Mouse (Mus musculus): ENCODE data around the gene Trim26. TPM values are rescaled to one million over a fixed set of nuclear protein-coding genes. Genes with fewer than 3 reads are reported as not detected.
"Not testable (repeated sequence)": the region's sequence is repeated elsewhere in the genome, so short reads cannot be mapped to it uniquely, and the experiment has no call there.

Gene Trim26
- polyA plus RNA-seq, 1 experiment from 2014 or later = 45.3 TPM

DNA sequence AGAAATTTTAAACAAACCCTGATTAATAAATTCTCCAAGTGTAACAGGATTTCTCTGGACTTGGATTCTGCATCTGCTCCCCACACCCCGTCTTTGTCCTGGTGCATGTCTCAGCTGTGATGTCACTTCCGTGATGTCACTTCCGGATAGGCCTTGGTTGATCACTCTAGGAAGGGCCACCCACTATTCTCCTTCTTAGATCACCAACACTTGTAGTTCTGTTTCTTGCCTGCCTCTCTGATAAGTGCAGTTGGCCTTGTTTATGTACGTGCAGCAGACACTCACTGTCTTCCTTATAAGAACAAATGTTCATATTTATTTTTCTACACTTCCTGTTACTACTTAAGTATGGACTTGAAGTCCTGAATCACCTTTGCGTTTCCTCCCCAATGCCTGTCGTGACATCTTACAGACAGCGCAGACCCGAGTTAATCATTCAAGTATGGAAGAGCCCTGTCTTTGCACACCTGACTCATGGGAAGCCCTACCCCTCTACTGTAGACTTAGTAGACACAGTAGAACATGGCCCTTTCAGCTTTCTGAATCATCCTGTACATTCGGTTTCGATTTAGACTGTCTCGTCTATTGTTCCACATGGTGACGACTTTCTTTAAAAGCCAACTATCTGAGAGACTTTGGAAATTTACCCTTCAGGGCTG lies 48.3 kb downstream of the Trim26 start:
- Histone ChIP-seq H3K36me3 (no peaks in the 10 kb centered on the region), H3K4me2 (replicated peaks) (no peak overlapping the region), H3K27me3 (no peaks in the 10 kb centered on the region), H3K4me3 (replicated peaks) (no peak overlapping the region), H3K4me1 (no peaks in the 10 kb centered on the region), H3K9ac (no peak overlapping the region), H3K9me3 (replicated peaks) (no peaks in the 10 kb centered on the region), H3K27ac (replicated peaks) (no peak overlapping the region)
- WGBS = 89% methylated on average over 12 of the region's 12 CpGs
- no peak for ATAC-seq (ENCODE audit: insufficient number of reproducible peaks, low FRiP score, low TSS enrichment, low read depth)

DNA sequence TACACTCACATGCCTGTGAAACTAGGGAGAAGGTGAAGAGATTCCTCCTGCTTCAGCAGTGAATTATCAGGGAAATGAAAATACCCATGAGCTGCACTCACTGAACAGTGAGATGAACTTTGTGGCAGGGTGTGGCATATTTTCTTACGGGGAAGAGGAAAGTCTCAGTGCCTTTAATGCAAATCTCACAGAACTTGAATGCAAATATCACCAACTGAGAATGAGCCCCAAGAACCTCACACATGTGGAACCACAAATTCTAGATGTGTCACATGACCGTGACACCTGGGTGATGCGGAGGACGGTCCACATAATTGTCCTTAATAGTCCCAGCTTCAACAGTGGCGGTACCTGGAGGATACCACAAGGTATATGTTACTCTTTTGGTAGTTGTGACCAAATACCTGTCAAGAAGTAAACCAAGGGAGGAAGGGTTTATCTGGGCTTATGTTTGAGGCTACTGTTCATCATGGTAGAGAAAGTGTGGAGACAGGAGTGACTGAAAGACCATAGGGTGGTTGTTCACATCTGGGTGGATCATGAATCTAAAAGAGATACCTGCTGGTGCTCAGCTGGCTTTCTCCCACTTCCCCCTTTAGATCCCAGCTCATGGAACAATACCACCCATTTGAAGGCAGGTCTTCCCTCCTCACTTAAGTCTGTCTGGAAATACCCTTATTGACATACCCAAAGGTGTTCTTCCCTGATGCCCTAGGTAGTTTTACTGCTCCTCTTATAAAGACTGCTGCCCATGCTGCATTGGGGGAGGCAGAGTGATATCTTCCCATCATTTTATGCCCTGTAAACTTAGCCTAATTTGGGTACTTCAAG lies 53.4 kb downstream of the Trim26 start, which contains the start of gene Trim40:
Gene Trim40, minus strand, starts transcription at position 51 of the 831 bp plus-strand sequence.
- H3K36me3 ChIP-seq = no peaks in the 10 kb centered on the region
- ATAC-seq (ENCODE audit: insufficient number of reproducible peaks, low FRiP score, low TSS enrichment, low read depth) = no peak
- H3K9ac ChIP-seq = no peak within 1 kb of the TSS
- no peaks in the 10 kb centered on the region for H3K4me1 ChIP-seq
- WGBS = 81% methylated on average over 5 of the region's 5 CpGs
- no peak within 1 kb of the TSS for H3K4me2 ChIP-seq (replicated peaks)
- 0 out of 2 replicates have a peak, but pooled peaks cover 2% of the 10 kb centered on the region for H3K27me3 ChIP-seq
- no peak within 1 kb of the TSS for H3K27ac ChIP-seq (replicated peaks)
- no peaks in the 10 kb centered on the region for H3K9me3 ChIP-seq (replicated peaks)
- H3K4me3 ChIP-seq (replicated peaks) = no peak within 1 kb of the TSS

DNA sequence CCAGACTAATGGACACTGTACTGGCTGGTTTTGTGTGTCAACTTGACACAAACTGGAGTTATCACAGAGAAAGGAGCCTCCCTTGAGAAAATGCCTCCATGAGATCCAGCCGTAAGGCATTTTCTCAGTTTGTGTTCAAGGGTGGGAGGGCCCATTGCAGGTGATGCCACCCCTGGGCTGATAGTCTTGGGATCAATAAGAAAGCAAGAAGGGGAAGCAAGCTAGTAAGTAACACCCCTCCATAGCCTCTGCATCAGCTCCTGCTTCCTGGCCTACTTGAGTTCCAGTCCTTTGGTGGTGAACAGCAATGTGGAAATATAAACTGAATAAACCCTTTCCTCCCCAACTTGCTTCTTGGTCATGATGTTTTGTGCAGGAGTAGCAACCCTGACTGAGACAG lies 54.6 kb downstream of the Trim26 start:
- H3K4me3 ChIP-seq (replicated peaks); H3K36me3 ChIP-seq; H3K9ac ChIP-seq; H3K27ac ChIP-seq (replicated peaks); H3K4me1 ChIP-seq; H3K4me2 ChIP-seq (replicated peaks); ATAC-seq (ENCODE audit: insufficient number of reproducible peaks, low FRiP score, low TSS enrichment, low read depth); H3K9me3 ChIP-seq (replicated peaks); H3K27me3 ChIP-seq: not testable (repeated sequence)
- 87% methylated on average over 1 of the region's 1 CpGs for WGBS

DNA sequence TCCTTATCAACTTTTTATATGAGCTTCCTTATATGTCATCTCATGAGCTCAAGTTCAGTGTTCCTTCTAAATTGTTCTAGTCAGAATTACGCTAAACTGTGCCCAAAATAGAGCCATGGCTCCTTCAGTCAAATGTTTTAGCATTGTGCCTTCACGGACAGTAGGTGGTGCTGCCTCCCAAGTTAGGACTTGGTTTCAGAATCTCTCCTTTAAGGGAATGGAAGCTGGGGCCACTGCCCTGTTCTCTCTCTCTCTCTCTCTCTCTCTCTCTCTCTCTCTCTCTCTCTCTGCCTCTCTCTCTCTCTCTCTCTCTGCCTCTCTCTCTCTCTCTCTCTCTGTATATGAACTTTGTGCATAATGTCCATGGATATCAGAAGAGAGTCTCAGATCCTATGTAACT lies 55.4 kb downstream of the Trim26 start:
- H3K27ac ChIP-seq (replicated peaks) = no peak overlapping the region
- WGBS = 9% methylated on average over 2 of the region's 2 CpGs
- no peaks in the 10 kb centered on the region for H3K9me3 ChIP-seq (replicated peaks)
- H3K4me3 ChIP-seq (replicated peaks) = no peak overlapping the region
- no peak overlapping the region for H3K4me2 ChIP-seq (replicated peaks)
- no peaks in the 10 kb centered on the region for H3K36me3 ChIP-seq
- 0 out of 2 replicates have a peak, but pooled peaks cover 2% of the 10 kb centered on the region for H3K27me3 ChIP-seq
- no peak for ATAC-seq (ENCODE audit: insufficient number of reproducible peaks, low FRiP score, low TSS enrichment, low read depth)
- no peaks in the 10 kb centered on the region for H3K4me1 ChIP-seq
- H3K9ac ChIP-seq = no peak overlapping the region

DNA sequence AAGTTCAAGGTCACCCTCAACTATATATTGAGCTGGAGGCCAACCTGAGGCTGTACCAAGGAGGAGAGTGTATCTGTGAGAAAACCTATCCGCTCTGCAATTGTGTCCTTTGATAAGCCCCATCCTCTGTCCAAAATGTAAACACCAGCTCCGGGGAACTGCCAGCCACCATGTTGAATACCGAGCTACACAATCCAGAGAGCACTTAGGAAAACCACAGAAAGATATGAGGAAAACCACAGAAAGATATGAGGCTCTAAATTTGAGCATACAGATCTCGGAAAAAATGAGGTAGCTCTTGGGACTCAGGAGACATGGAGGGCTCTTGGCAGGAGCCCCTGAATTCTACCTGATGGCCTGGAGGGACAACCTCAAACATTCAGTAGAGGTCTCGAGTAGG lies 56.5 kb downstream of the Trim26 start:
- no peaks in the 10 kb centered on the region for H3K4me1 ChIP-seq
- ATAC-seq (ENCODE audit: insufficient number of reproducible peaks, low FRiP score, low TSS enrichment, low read depth) = no peak
- 66% methylated on average over 5 of the region's 5 CpGs for WGBS

DNA sequence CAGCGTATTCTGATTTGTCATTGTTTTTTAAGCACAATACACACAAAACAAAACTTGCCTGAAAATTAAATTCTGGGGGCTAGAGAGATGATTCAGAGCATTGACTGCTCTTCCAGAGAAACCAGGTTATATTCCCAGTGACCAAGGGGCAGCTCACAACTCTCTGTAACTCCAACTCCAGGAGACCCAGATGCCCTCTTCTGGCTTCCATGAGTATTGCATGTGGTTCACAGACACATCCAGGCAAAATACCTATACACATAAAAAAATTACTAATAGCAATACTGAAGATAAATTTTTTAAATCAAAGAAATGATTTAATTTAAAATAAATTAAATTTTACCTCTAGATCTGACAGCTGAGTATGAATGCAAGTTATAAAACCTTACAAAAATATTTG lies 59.6 kb downstream of the Trim26 start:
- H3K4me3 ChIP-seq (replicated peaks) = no peak overlapping the region
- H3K27me3 ChIP-seq = 0 out of 2 replicates have a peak, but pooled peaks cover 2% of the 10 kb centered on the region

More for the DNA sequence above, 56.5 kb downstream of the Trim26 start:
- no peaks in the 10 kb centered on the region for H3K9me3 ChIP-seq (replicated peaks)
- no peak overlapping the region for H3K27ac ChIP-seq (replicated peaks)
- no peak overlapping the region for H3K4me3 ChIP-seq (replicated peaks)
- no peaks in the 10 kb centered on the region for H3K36me3 ChIP-seq
- H3K9ac ChIP-seq = no peak overlapping the region
- no peak overlapping the region for H3K4me2 ChIP-seq (replicated peaks)
- H3K27me3 ChIP-seq = 0 out of 2 replicates have a peak, but pooled peaks cover 2% of the 10 kb centered on the region

DNA sequence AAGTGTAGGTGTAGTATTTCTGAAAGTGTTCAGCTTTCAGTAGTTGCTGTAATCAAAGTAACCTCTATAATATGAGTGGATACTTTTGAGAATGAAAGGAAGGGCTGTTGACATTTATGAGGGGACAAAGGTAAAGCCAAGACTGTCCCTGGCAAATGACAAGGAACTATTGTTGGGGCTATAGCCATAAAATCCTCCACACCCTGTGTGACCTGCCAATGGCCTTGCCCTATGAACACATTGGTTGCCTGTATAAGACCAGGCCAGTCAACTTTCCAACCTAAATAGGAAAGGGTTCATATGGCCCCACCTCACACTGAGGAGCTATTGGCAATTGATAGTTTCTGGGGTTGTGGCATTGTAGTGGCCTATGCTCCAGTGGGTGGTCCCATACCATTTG lies 60.1 kb downstream of the Trim26 start:
- H3K36me3 ChIP-seq = no peaks in the 10 kb centered on the region
- H3K9me3 ChIP-seq (replicated peaks) = no peaks in the 10 kb centered on the region
- no peak for ATAC-seq (ENCODE audit: insufficient number of reproducible peaks, low FRiP score, low TSS enrichment, low read depth)
- H3K27me3 ChIP-seq = no peaks in the 10 kb centered on the region
- H3K4me1 ChIP-seq = no peaks in the 10 kb centered on the region
- no peak overlapping the region for H3K27ac ChIP-seq (replicated peaks)
- no peak overlapping the region for H3K4me3 ChIP-seq (replicated peaks)
- no peak overlapping the region for H3K9ac ChIP-seq
- H3K4me2 ChIP-seq (replicated peaks) = no peak overlapping the region

More for the DNA sequence above, 59.6 kb downstream of the Trim26 start:
- Histone ChIP-seq H3K4me2 (replicated peaks) (no peak overlapping the region), H3K27ac (replicated peaks) (no peak overlapping the region), H3K9me3 (replicated peaks) (no peaks in the 10 kb centered on the region), H3K9ac (no peak overlapping the region), H3K4me1 (no peaks in the 10 kb centered on the region), H3K36me3 (no peaks in the 10 kb centered on the region)
- WGBS = 78% methylated on average over 1 of the region's 1 CpGs
- ATAC-seq (ENCODE audit: insufficient number of reproducible peaks, low FRiP score, low TSS enrichment, low read depth) = no peak

DNA sequence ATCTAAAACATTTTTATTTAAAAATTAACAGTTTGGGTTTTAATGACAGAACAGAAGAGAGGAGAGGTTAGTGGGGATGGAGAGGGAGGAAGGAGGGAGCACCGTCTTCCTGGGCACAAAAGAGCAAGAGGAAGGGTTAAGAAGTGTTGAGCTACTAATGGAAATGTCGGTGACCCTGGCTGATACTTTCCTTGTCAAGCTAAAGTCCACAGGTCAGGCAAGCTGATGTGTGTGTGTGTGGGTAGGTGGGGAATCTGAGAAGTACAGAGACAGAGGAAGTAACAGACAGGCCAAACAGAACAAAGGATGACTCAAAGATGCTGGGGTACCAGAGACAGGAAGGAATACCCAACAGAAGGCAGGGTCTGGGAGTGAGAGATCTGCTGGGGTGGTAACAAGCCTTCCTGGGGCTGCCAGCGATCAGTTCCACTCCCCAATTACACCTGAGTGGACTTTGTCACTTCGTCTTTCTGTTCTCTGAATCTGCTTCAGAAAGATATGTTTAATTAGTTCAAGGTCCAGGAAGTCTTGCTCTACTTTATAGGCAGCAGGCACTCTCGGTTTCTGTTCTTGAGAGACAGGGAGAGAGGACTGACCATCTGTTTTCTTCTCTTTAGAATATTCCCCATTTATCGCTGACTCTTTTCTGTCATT lies 60.7 kb downstream of the Trim26 start, which contains the start of gene Trim31:
Gene Trim31, plus strand, starts transcription at position 567 of the 654 bp plus-strand sequence.
- WGBS = 65% methylated on average over 6 of the region's 6 CpGs
- H3K36me3 ChIP-seq = no peaks in the 10 kb centered on the region

DNA sequence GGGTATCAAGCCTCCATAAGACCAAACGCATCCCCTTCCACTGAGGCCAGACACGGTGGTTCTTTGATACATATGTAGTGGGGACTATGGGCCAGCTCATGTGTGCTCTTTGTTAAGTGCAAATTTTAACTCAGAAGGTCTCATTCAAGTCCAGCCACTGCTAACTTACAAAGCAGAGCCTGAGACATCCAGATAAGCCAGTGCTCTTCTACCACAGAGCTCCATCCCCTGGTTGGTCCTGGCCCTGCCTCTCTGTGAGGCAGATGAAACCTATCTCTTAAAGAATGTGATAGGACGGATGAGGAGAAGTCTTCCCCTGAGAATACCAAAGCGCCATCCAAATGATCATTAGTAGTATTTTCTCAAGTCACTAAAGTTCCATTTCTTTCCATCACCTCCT lies 62.4 kb downstream of the Trim26 start:
- Histone ChIP-seq H3K9me3 (replicated peaks) (no peaks in the 10 kb centered on the region), H3K4me1 (no peaks in the 10 kb centered on the region), H3K27ac (replicated peaks) (no peak overlapping the region), H3K36me3 (no peaks in the 10 kb centered on the region), H3K9ac (no peak overlapping the region), H3K4me3 (replicated peaks) (no peak overlapping the region), H3K27me3 (no peaks in the 10 kb centered on the region), H3K4me2 (replicated peaks) (no peak overlapping the region)
- WGBS = 72% methylated on average over 4 of the region's 4 CpGs
- ATAC-seq (ENCODE audit: insufficient number of reproducible peaks, low FRiP score, low TSS enrichment, low read depth) = no peak

More for the DNA sequence above, 60.7 kb downstream of the Trim26 start, which contains the start of gene Trim31:
- Histone ChIP-seq H3K4me3 (replicated peaks) (no peak within 1 kb of the TSS), H3K4me1 (no peaks in the 10 kb centered on the region), H3K9me3 (replicated peaks) (no peaks in the 10 kb centered on the region), H3K4me2 (replicated peaks) (no peak within 1 kb of the TSS), H3K9ac (no peak within 1 kb of the TSS), H3K27ac (replicated peaks) (no peak within 1 kb of the TSS), H3K27me3 (no peaks in the 10 kb centered on the region)
- ATAC-seq (ENCODE audit: insufficient number of reproducible peaks, low FRiP score, low TSS enrichment, low read depth) = no peak

DNA sequence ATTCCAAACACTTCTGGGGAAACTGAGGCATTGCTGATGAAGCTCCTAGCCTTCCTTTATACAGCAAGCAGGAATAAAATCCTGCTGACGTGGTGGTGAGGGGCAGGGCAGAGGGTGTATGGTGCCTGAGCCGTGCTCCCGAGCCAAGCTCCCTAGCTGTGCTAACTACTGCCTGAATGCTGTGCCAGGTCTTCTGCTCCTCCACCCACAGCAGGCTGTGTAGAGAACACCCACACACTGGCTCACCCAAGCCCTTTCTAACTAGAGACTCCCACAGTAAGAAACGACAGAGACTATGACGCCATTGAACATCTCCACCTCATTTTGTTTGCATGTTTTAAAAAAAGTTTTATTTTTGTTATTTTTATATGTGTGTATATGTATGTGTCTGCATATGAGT lies 63.1 kb downstream of the Trim26 start:
- Histone ChIP-seq H3K4me3 (replicated peaks) (no peak overlapping the region), H3K27ac (replicated peaks) (no peak overlapping the region), H3K4me1 (no peaks in the 10 kb centered on the region), H3K36me3 (no peaks in the 10 kb centered on the region), H3K27me3 (no peaks in the 10 kb centered on the region), H3K9me3 (replicated peaks) (no peaks in the 10 kb centered on the region), H3K4me2 (replicated peaks) (no peak overlapping the region), H3K9ac (no peak overlapping the region)
- no peak for ATAC-seq (ENCODE audit: insufficient number of reproducible peaks, low FRiP score, low TSS enrichment, low read depth)
- 82% methylated on average over 5 of the region's 5 CpGs for WGBS

DNA sequence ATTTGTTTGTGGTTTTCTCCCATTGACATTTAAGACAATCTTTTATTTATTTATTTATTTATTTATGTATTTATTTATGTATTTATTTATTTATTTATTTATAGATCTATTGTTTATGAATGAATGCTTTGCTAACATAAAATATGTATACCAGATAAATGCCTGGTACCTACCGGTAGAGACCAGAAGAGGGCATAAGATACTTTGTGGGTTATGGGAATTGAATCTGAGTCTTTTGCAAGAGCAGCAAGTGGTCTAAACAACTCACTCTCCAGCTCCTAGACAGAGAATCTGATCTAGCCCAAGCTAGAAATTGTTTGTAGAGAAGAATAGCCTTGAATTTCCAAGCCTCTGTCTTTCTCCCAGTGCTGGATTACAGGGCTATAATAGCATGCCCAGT lies 63.8 kb downstream of the Trim26 start:
- Histone ChIP-seq H3K4me3 (replicated peaks) (no peak overlapping the region), H3K27ac (replicated peaks) (no peak overlapping the region), H3K36me3 (no peaks in the 10 kb centered on the region), H3K4me2 (replicated peaks) (no peak overlapping the region), H3K4me1 (no peaks in the 10 kb centered on the region), H3K27me3 (no peaks in the 10 kb centered on the region), H3K9me3 (replicated peaks) (no peaks in the 10 kb centered on the region), H3K9ac (no peak overlapping the region)
- WGBS = 26% methylated on average over 1 of the region's 1 CpGs
- ATAC-seq (ENCODE audit: insufficient number of reproducible peaks, low FRiP score, low TSS enrichment, low read depth) = no peak
